Mouse (Mus musculus) frontal cortex, postnatal 10 days (tissue): ENCODE data around the gene Nr1d1.

Experiments
- DNase-seq, 2 experiments: peaks; one replicate each; pipeline ENCODE4 v3.0.0; 2022; ENCODE audit warnings: low spot score in 2 of 2, mixed read lengths in 1 of 2

Nr1d1 gene

DNA sequence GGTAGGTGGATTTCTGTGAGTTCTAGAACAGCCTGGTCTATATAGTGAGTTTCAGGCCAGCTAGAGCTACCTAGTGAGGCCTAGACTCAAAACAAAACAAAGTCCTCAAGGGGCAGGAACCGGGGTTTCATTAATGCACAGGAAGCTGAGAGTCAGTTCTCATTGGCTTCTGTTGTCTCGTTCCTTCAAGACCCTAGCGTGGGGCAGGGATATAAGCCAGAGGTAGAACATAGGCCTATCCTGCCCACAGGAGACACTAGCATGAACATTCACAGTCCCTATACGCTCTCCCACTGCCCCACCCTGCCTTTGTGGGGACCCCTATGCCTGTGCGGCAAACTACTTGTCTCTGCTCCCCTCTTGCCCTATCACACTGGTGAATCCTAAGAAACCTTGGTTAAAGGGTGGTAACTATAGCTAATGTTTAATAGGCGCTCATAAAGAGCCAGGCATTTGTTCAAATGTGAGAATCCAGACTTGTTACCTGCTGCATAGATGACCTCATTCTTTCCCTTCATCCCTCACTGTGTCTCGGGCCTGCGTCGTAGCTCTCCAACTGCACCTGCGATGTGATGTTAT lies 22.5 kb downstream of the Nr1d1 start:
- no peak for DNase-seq

DNA sequence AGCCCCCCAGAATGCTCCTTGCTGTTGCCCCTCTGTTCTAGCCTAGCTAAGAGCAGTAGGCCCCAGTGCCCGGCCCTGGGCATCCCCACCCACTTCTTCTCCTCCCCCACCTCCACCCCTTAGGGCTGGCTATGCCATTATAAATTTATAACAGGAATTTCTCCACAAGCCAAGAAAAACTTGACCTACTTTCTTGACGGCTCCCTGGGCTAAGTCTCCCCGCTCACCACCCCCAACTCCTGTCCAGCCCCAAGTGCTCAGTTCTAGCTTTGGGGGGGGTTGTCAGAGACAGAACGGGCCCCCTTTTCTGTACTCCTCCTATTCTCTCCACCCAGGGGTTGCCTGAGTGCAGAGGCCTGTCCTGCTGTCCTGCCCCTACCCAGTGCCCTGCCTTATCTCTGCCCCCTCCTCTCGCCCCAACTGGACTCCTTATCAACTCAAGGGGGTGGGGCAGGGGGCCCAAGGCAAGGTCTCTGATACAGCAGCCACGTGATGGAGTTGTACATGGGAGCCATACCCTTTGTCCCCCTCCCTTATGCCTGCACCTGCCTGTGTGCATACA lies 23.8 kb downstream of the Nr1d1 start:
- no peak for DNase-seq

DNA sequence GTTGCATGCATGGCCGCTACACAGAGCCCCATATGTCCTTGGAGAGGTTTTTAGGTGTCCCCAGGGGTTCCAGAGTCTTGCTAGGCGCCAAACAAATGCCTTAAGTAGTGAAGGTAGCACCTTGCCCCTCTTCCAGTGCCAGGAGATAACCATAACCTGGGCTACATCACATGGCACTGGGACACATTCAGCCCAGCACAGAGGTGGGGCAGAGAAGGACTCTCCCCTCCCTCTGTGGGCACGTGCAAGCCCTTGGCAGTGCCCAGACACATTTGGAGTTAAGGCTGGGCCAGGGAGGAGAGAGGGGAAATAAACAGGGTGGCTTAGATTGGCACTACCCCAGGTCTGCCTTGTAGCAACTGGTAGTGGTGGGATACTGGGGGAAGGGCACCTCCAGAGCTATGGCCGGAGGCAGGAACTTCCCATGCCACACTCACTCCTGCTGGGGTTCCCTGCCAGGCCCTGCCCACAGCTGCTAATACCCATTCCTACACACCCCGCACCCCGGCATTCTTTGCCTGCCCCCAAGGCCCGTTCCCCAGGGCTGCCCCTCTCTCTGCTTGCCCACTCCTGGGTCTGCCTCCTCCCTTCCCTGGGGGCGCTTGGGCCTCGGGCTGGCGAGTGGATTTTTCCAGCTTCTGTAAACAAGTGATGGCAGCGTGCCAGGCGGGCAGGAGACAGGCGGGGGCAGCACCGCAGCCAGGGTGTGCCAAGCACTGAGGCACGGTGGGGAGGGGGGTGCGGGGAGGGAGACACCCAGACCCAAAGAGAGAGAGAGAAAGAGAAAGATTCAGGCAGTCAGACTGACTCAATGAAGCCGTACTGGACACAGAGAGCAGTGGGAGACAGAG lies 24.6 kb downstream of the Nr1d1 start:
- peak in 1 of 2 experiments; percentile 82 for DNase-seq

DNA sequence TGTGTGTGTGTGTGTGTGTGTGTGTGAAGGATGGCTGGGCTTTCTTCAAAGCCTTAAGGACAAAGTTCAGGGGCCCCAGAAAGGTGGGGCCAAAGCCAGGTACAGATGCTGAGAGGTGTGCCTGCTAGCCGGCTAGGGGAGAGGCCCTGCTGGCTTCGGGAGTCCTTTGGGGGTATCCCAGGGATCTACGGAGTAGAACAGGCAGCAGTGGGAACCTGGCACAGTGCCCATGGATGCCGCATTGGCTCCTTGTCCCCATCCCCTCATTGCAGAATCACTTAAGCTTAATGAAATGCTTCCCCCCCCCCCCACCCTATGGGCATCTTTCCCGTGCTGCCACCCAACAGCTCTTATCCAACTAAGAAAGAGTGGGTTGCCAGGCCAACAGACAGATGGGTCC lies 25.4 kb downstream of the Nr1d1 start:
- peak in 1 of 2 experiments; percentile 59 for DNase-seq

DNA sequence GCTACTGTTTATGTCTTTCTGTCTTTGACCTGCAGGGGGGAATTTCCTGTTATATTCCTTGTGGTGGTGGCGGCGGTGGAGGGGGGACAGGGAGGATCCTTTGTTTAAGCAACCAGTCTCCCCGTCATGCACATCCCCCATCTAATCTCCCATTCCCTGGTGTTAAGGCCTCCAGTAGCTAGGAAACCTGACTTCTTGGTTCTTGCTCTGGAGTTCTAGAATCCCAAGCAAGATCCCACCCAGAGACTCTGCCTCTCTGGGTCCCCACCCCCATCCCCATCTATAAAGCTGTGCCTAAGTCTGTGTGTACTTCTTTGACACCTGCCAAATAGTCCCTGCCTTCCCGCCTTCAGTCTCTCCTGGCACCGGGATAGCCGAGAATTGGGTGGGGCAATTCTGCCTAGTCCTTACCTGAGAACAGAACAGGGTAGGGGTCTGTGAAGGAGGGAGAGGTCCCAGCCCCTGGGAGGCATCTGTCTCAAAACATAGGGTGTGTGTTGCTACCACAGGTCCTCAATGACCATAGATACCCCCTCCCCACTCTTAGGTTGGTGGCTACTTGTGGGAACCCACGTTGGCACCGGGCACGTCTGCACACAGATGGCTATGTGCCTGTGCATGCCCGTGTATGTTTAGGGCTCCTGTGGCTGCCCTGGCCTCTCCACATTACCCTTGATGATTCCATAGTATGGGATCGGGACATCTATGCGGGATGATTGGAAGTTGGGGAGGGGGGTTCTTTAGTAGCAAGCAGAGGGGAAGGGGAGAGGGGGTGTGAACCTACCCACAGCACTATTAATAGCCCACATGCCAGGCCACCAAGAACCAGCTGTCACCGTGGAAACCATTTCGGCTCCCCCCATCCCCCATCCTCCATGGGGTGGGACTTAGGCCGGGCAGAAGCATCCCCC lies 26.4 kb downstream of the Nr1d1 start:
- DNase-seq, result peak in 1 of 2 experiments; percentile 52

DNA sequence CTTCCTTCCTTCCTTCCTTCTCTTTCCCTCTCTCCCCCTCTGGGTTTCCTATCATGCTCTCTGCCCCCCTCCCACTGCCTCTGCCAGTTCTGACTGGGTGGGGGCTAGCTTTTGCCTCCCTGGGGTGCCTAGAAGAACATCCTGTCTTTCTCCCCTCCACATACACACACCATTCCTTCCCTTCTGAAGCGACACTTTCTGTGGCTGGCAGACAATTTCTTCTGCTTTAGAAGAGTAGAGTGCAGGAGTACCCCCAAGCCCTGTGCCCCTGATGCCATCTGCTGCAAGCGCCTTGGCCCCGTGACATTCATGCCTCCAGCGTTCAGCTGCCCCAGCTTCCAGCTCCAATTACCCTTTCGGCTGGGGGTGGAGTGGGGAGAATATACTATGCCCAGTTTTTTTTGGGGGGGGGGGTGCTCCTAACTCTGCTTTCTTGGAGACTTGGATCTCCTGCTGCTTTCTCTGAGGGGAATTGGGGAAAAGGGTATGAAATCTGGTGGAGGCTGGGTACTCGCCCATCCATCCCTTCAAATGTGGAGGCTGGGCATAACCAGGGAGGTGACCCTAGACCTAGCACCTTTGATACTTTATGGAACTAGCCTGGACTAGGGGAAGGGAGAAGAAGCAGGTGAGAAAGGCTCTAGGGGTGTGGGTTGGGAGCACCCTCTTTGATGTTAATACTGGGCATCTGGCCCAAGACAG lies 27.2 kb downstream of the Nr1d1 start:
- no peak for DNase-seq

DNA sequence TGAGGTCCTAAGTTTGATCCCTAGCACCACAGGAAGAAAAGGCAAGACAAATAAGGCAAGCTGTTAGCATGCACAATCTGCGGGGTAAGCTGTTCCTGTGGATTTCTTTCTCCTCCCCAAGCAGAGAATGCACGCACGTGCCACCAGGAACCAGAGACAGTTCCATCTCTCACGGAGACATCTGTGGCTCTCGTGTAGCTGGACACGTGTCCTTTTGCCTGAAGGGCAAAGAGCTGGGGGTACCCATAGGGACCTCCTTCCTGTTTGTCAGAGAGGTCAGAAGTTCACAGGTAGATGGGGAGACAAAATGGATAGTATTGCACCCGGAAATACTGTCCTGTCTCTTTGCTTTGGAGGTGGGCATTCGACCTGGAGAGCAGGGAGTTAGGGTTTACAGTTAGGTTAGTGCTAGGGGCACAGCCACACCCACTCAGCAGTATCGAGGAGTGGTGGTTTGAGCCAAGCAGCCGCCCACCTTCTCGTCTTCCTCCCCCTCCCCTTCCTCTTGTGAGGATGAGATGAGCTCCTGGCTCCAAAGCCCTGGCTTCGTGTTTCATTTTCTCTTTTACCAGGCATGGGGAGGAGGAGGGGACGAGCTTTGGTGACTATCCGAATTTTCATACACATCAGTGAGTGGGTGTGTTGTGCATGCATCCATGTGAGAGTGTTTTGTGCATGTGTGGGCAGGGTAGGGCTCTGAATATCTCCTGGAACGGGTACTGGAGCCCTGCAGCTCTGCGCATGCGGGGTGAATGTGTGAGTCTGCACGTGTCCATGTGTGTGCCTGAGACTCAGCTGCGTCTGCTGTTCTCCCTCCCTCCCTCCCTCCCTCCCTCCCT lies 28.1 kb downstream of the Nr1d1 start:
- peak; percentile 85 to 95 for DNase-seq

DNA sequence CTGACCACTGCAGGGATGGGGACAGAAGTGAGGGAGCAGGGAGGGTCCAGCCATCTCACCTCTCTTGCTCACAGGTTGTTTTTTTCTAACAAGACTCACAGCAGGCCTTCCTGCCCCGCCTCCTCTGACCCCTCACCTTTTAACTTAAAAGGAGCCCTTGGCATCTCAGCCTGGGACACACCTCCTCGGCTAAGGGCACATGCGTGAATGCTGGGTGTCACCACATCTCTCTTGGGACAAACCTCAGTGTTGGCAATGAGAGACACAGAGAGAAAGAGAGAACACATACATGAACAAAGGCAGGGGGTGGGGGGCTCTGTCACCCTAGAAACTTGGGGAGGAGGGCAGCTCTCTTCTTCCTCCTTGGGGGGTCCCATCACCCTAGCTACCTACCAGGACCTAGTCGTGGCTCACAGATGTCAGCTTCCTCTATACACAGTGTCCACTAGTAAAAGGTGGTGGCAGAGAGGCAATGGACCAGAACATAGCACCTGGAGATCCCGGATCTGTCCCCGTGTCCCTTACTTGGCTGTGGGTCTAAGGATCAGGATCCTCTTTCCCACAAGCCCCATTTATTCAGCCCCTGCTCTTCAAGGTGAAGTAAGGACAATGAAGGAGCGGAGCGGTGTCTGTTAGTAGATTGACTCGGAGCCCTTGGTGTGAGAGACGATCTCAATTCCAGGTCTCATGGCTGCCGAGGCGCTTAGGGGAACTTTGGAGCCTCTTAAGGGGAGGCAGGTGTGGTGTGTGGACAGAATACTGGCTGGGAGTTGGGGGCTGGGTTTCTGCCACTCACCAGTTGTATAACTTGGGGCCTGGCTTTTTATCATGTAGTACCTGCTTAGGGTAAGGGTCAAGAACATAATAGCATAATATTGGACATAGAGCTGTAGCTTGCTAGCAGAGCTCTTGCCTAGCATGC lies 28.9 kb downstream of the Nr1d1 start:
- no peak for DNase-seq

DNA sequence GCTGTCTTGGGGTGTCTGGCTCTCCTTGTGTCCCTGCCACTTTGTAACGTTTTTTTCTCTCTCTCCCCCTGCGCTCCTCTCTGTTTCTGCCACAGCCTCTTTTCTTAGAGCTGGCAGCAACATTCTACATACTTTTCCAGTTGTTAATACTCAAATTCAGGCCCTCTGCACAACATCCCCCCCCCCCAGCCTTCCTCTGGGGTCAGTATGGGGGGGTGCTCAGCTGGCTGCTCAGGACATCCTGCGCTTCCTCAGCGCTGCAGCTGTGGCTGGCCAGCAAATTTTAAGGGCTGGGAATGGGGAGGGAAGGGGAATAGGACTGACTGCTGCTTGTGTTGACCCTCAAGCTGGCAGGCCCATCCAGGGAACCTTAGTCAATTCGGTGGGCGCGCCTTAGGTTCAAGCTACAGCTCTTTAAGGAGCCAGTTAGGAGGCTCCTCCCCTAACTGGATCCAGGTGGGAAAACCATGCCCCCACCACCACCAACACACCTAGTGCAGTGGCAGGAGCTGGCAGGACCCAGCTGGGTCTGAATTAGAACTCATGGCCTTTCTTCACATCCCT lies 30.6 kb downstream of the Nr1d1 start:
- DNase-seq, result no peak

DNA sequence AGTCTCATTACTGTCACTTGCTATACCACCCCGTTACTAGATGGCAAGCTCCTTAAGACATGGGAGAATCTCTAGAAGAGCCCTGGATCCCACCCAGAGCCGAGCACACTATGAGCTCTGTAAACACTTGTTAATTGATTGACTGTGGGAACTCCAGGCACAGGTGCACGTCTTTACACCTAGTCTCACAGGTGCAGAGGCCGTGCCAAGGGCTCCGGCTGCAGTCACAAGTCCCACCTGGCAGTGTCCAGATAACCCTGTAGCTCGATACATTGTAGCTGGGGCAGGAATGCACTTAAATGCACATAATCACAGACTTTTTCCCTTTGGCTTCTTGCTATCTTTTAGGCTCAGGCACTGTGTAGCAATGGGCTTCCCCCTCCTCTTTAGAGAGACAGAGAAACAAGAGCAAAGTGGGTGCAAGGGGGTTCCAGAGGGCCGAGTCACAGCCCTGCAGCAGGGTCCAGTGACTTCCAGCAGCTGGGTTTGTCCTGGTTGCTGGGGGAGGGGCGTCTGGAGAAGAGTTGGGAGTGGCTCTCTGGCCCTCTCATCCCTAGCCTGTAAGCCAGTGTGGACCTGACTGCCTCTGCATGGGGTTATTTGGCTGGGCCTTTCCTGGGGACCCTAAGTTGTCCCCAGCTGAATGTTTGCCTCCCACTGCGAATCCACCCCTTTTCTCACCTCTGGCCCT lies 31.3 kb downstream of the Nr1d1 start:
- DNase-seq, result peak; percentile 57 to 60

DNA sequence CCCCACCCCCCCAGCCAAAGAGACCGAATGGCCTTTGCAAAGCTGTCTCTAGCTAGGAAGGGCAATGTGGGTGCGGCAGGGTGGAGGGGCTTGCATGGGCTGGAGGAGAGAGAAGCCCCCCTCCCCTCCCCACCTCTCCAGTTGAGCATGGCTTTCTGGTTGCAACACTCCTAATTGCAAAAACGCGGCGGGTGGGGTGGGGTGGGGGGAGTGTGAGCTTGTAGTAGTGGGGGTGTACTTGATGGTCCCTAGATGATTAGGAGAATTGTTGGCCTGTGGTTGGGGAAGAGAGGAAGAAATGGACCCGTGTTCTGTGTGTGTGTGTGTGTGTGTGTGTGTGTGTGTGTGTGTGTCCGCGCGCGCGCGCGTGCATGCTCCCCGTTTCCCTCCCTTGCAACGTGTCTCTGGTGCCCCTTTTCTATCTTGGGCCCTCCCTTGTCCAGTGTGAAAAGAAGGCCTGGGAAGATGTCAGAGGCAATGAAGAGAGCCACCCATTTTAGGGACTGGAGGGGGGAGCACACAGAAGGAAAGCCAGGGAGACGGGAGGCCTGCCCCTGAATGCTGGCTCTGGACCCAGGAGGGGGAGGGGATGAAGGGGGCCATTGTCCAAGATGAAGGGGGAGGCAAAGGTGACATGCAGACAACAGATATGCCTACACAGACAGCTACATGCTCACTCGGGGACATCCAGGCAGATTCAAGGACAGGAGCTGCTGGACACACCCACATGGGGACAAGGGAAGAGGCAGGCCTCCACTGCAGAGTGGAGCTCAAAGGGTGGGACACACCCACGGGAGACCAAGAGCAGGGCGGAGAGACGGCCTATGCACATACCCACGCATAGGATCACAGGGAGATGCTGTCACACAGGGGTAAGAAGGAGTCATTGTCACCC lies 32.5 kb downstream of the Nr1d1 start:
- peak; percentile 48 to 65 for DNase-seq

DNA sequence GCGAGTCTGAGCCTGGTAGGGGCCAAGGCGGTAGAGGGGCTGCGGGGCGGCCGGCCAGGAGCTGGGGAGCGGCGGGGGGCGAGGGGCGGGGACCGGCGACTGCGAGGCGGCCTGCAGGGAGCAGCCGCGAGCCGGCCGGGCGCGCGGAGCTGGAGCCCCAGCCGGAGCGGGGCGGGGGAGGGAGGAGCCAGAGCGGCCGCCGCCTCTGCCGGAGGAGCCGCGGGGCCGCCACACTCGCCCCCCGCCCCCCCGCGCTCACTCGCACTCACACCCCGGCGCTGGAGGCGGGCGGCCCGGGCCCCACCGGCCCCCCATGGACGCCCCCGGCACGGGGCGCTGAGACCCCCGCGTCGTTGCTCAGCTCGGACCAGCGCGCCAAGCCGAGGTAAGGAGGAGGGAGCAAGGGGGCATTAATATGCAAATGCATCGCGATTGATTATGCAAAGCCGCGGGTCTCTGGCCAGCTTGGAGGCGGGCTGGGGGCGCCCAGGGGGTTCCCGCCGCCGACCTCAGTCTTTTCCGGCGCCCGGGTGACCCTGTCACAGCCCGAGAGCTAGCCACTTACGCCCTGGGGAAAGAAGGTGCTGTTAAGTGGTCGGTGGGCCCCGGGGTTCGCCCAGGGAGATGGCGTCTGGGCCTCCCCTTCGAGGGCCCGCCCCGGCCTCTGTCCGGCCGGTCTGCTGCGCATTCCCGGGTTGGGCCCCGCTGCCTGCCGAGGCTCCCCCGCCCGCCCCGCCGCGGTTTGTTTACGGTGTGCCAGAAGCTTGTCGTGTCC lies 33.3 kb downstream of the Nr1d1 start:
- DNase-seq, result peak; percentile 54 to 81

DNA sequence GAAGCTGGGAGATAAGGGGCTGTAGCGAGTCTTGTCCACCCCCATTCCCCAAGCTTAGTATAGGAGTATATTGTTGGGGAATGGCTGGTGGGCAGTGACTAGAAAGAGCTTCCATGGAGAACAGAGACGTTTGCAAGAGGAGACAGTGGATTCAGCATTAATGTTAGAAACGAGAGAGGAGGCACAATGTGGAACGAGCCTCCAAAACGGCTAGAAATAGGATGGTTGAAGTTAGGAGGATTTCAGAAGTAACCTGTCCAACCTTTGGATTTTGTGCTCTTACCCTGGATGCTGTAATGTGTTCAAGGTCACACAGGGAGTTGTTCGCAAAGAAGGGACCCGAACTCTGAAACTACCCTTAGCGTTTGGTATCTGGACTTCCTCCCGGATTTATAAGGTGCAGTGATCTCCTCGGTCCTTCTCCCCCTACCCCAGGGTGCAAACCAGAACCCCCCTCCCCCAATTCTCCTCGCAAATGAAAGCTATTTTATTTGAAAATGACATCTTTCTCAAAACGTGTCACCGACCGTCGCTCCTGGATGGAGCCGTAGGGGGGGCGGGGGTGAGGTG lies 34.0 kb downstream of the Nr1d1 start:
- no peak for DNase-seq

DNA sequence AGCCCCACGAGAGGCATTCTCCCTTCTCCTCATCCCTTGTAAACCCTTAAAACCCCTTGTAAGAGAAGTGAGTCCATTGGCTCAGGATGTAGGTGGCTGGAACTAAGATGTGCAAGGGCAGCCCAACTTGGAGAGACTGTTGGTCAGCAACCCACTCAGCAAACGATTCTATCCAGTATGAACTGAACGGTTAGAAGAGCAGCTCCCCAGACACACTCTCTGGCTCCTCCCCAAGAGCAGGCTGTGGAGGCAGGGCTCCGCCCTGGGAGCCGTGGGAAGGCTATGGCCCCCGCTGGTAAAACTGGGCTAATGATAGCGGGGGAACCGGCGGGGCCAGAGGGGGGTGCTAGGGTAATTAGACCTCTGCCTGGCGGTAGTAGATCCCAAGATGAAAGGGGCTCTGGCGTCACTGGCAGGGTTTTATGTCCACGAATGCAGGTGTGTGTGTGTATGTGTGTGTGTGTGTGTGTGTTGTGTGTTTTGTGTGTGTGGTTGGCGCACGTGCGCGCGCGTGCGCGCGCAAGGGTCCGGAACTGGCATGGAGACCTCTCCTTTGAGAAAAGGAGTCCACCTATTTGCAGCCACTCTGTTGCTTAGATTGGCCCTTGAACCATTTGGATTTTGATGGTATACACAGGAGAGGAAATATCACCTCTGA lies 34.6 kb downstream of the Nr1d1 start, which contains the start of gene Thra:
TSS of gene Thra (plus strand) at position 246 of the 658 bp plus-strand sequence.
- peak; percentile 64 to 69 for DNase-seq

DNA sequence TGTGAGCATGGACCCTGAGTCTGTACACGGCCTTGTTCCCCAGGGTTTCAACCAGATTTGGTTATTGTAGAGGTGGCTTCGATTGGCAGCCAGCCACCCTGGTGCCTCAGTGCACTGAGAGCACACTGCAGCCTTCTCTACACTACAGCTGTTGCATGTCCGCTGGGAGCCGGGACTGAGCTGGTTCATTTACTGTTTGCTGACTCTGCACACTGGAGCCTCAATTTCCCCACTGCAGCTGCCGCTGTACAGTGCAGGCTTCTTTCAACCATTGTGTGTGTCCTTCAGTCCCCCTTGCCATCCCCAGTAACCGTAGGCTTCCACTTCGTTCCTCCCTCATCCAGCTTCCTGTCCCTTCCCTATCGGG lies 35.1 kb downstream of the Nr1d1 start:
- peak; percentile 38 to 48 for DNase-seq

DNA sequence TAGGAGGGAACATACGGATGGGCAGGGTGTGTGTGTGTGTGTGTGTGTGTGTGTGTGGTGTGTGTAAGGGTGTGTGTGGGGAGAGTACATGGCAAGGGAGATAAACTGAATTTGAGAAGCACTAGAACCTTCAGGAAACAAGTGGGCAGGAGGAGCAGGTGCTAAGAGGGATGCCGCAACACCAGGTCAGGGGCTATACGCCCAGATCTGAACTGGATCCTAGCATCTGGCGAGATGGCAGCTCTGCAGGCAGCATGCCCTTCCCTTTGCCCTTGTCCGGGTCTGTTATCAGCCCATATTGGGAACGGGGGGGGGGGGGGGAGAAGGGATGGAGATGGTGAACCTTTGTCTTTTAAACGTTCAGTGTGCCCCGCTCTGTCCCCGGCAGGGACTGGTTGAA lies 36.2 kb downstream of the Nr1d1 start:
- DNase-seq, result no peak
